In genomic region chrX:99204077-99204476, GRCm38 (mm10) we compare ENCODE assay signal across 29 mouse cellular contexts.
A peak's percentile ranks its signal among the peaks of the same experiment; 100 is the strongest.
DNase-seq lines count a peak whose midpoint lies in the region; ATAC-seq and TF ChIP-seq lines count a peak whose summit lies in the region.
"Had no signal": no experiment of that assay in that cellular context is flagged by ENCODE, and none has a peak within 500 bp of the region (broad histone marks: within the 10 kb centered on the region; RNA-seq: fewer than 3 reads in every experiment).

No protein-coding gene starts in this region.

- H3K9me3 ChIP-seq in heart, embryonic 13.5 days, result no peaks in the 10 kb centered on the region
- H3K9me3 ChIP-seq in midbrain, embryonic 11.5 days (ENCODE audit: control insufficient read depth, low read length), result no peaks in the 10 kb centered on the region
- no peaks in the 10 kb centered on the region for H3K9me3 ChIP-seq in midbrain, postnatal 0 days (ENCODE audit: low read length)
- H3K9me3 ChIP-seq: embryonic facial prominence, embryonic 10.5 days; embryonic facial prominence, embryonic 15.5 days; G1E; liver, embryonic 12.5 days; midbrain, embryonic 12.5 days; neural tube, embryonic 13.5 days had no signal

- peaks cover 32% of the 10 kb centered on the region for H3K27me3 ChIP-seq in heart, embryonic 13.5 days (replicated peaks)
- H3K27me3 ChIP-seq in midbrain, embryonic 11.5 days (ENCODE audit: control insufficient read depth, insufficient read depth, low read length), result peaks cover 12% of the 10 kb centered on the region
- H3K27me3 ChIP-seq in midbrain, postnatal 0 days (ENCODE audit: insufficient read depth, low read length), result no peaks in the 10 kb centered on the region; the same call in 1 of the 2 replicates

- H3K9ac ChIP-seq in heart, embryonic 13.5 days, result no peak overlapping the region
- no peak overlapping the region for H3K9ac ChIP-seq in midbrain, embryonic 11.5 days (ENCODE audit: low read length)
- H3K9ac ChIP-seq in midbrain, postnatal 0 days (replicated peaks; ENCODE audit: low read length, poor library complexity, severe bottlenecking), result no peak overlapping the region
- H3K9ac ChIP-seq: embryonic facial prominence, embryonic 15.5 days; hindbrain, embryonic 14.5 days; liver, embryonic 12.5 days; liver, postnatal 0 days; midbrain, embryonic 12.5 days; neural tube, embryonic 13.5 days had no signal

- H3K4me2 ChIP-seq in heart, embryonic 13.5 days, result no peak overlapping the region
- no peak overlapping the region for H3K4me2 ChIP-seq in midbrain, embryonic 11.5 days
- no peak overlapping the region for H3K4me2 ChIP-seq in midbrain, postnatal 0 days (ENCODE audit: low read depth, low read length, poor library complexity, severe bottlenecking)
- H3K4me2 ChIP-seq: embryonic facial prominence, embryonic 15.5 days; hindbrain, embryonic 14.5 days; liver, embryonic 12.5 days; midbrain, embryonic 12.5 days; neural tube, embryonic 13.5 days had no signal

- peaks cover 39% of the 10 kb centered on the region for H3K4me1 ChIP-seq in heart, embryonic 13.5 days
- H3K4me1 ChIP-seq in midbrain, embryonic 11.5 days (ENCODE audit: control insufficient read depth, insufficient read depth, low read length), result peaks cover 6% of the 10 kb centered on the region
- no peaks in the 10 kb centered on the region for H3K4me1 ChIP-seq in midbrain, postnatal 0 days (ENCODE audit: insufficient read depth, low read length)
- H3K4me1 ChIP-seq: liver, embryonic 12.5 days had no signal

- peak; percentile 21 for DNase-seq in adrenal gland, postnatal 14 days
- DNase-seq in adrenal gland, adult 8-10 months, result no peak
- peak; percentile 20 to 47 for DNase-seq in cerebellum, postnatal 25 days
- no peak for DNase-seq in cerebellum, adult 9-10 months
- DNase-seq in heart, adult 8-10 months (ENCODE audit: low spot score), result no peak
- DNase-seq in midbrain, embryonic 11.5 days (ENCODE audit: low spot score, missing footprints), result peak; percentile 33
- no peak for DNase-seq in midbrain, postnatal 0 days (ENCODE audit: low spot score)
- DNase-seq: cerebellum, adult 2 months; gastrocnemius, postnatal 14 days; kidney, adult 9 months; kidney, postnatal 10 days; layer of hippocampus, postnatal 36 days; left cerebral cortex, postnatal 4 days; liver, postnatal 0 days; lung, postnatal 36 days; right cerebral cortex, postnatal 4 days; thymus, adult 18-20 months; thymus, postnatal 25 days had no signal

- no peak for TF ChIP-seq CTCF in midbrain, postnatal 0 days (IDR thresholded peaks at IDR 0.05)

- no peak overlapping the region for H3K4me3 ChIP-seq in heart, embryonic 13.5 days
- no peak overlapping the region for H3K4me3 ChIP-seq in midbrain, embryonic 11.5 days (ENCODE audit: low read depth, low read length)
- H3K4me3 ChIP-seq in midbrain, postnatal 0 days (ENCODE audit: low read depth, low read length), result no peak overlapping the region
- H3K4me3 ChIP-seq: embryonic facial prominence, embryonic 10.5 days; embryonic facial prominence, embryonic 15.5 days; liver, embryonic 12.5 days; midbrain, embryonic 12.5 days; neural tube, embryonic 13.5 days had no signal

- no peaks in the 10 kb centered on the region for H3K36me3 ChIP-seq in heart, embryonic 13.5 days
- no peaks in the 10 kb centered on the region for H3K36me3 ChIP-seq in midbrain, embryonic 11.5 days (ENCODE audit: control insufficient read depth, insufficient read depth, low read length)
- no peaks in the 10 kb centered on the region for H3K36me3 ChIP-seq in midbrain, postnatal 0 days (ENCODE audit: insufficient read depth, low read length)
- H3K36me3 ChIP-seq: embryonic facial prominence, embryonic 10.5 days; embryonic facial prominence, embryonic 15.5 days; G1E; liver, embryonic 12.5 days; midbrain, embryonic 12.5 days; neural tube, embryonic 13.5 days had no signal

- ATAC-seq in heart, embryonic 13.5 days (ENCODE audit: extremely low read depth, insufficient number of reproducible peaks, low FRiP score, low TSS enrichment), result no peak
- no peak for ATAC-seq in midbrain, embryonic 11.5 days (ENCODE audit: low FRiP score)
- no peak for ATAC-seq in midbrain, postnatal 0 days (ENCODE audit: low FRiP score)
- ATAC-seq: forebrain, embryonic 14.5 days; intestine, postnatal 0 days; liver, embryonic 12.5 days; liver, postnatal 0 days had no signal

- peak overlapping the region; percentile 69 for H3K27ac ChIP-seq in heart, embryonic 13.5 days (replicated peaks)
- no peak overlapping the region for H3K27ac ChIP-seq in midbrain, embryonic 11.5 days (ENCODE audit: low read depth, low read length)
- no peak overlapping the region for H3K27ac ChIP-seq in midbrain, postnatal 0 days (ENCODE audit: low read depth, low read length)
- H3K27ac ChIP-seq: embryonic facial prominence, embryonic 10.5 days; embryonic facial prominence, embryonic 15.5 days; hindbrain, embryonic 14.5 days; liver, embryonic 12.5 days; midbrain, embryonic 12.5 days; neural tube, embryonic 13.5 days; stomach, postnatal 0 days had no signal

- 44% methylated on average over 6 of the region's 6 CpGs for WGBS in heart, embryonic 13.5 days
- 93% methylated on average over 5 of the region's 6 CpGs for WGBS in midbrain, embryonic 11.5 days
- 89% methylated on average over 6 of the region's 6 CpGs for WGBS in midbrain, postnatal 0 days

Comparison
In these comparisons a context has a peak if more than half of its experiments do, and no peak if none do; other contexts are left out.
1. DNase-seq: peak in adrenal gland, postnatal 14 days (single experiment), cerebellum, postnatal 25 days (2 of 2) and midbrain, embryonic 11.5 days (single experiment); none in adrenal gland, adult 8-10 months (single experiment), cerebellum, adult 9-10 months (single experiment), heart, adult 8-10 months (single experiment) and midbrain, postnatal 0 days (single experiment).